Mouse (Mus musculus) small intestine, adult 2 months (tissue): Measurements from ENCODE around the gene Klhl10. TPM values are rescaled to one million over a fixed set of nuclear protein-coding genes. Genes with fewer than 3 reads are reported as not detected.

Experiments used
- H3K27ac ChIP-seq: fragments of 200-500 bp; 2 replicates; pipeline ENCODE4 v1.5.1; 2012; ENCODE audit warnings: low read depth, low read length, control low read depth, inconsistent platforms; ENCODE audit not compliant: insufficient read depth
- H3K27me3 ChIP-seq: fragments of 200-500 bp; 2 replicates; pipeline ENCODE4 v1.6.1; 2012; ENCODE audit warnings: mild to moderate bottlenecking, moderate library complexity, low read length, inconsistent platforms; ENCODE audit not compliant: control insufficient read depth, insufficient read depth
- H3K36me3 ChIP-seq: fragments of 200-500 bp; 2 replicates; pipeline ENCODE4 v1.6.1; 2012; ENCODE audit warnings: mild to moderate bottlenecking, low read length, control low read depth, inconsistent platforms; ENCODE audit not compliant: control insufficient read depth, insufficient read depth
- H3K4me1 ChIP-seq: fragments of 200-500 bp; 2 replicates; pipeline ENCODE4 v1.6.1; 2012; ENCODE audit warnings: low read length, inconsistent platforms, mixed read lengths; ENCODE audit not compliant: control insufficient read depth, insufficient read depth, insufficient read length
- H3K4me3 ChIP-seq: fragments of 200-500 bp; 2 replicates; pipeline ENCODE4 v1.5.1; 2012; ENCODE audit warnings: low read depth, mild to moderate bottlenecking, control low read depth, inconsistent platforms, low read length, moderate library complexity
- CTCF ChIP-seq: fragments of 200-500 bp; IDR thresholded peaks from 2 replicates; pipeline ENCODE4 v1.5.1; 2012; ENCODE audit warnings: low read depth, mild to moderate bottlenecking, control low read depth, inconsistent platforms, low read length, moderate library complexity, mixed read lengths; ENCODE audit not compliant: insufficient replicate concordance, insufficient read length; ENCODE audit errors: extremely low read depth
- POLR2A ChIP-seq: fragments of 200-500 bp; IDR thresholded peaks from 2 replicates; pipeline ENCODE4 v1.6.1; 2012; ENCODE audit warnings: low read depth, mild to moderate bottlenecking, control low read depth, inconsistent platforms, low read length, moderate library complexity
- WGBS: fragments of 180-500 bp; shearing (Covaris S2); methylation state at CpG from one replicate; pipeline ENCODE4 v1.1.7; 2018; 5-methylcytosine and 5-hydroxymethylcytosine counted together
- polyA plus RNA-seq: library from polyadenylated mRNA; depleted of rRNA; stranded (reverse); fragments of >200 nt; gene quantifications from 2 replicates; pipeline ENCODE4 v1.2.3, GENCODE M21; 2012

Gene Klhl10
- polyA plus RNA-seq, 1 experiment = not detected

GRCm38 (mm10) chr11:100437901-100438300, 3.8 kb upstream of the Klhl10 start:
- Histone ChIP-seq H3K4me3 (no peak overlapping the region), H3K27ac (no peak overlapping the region), H3K36me3 (no peaks in the 10 kb centered on the region), H3K27me3 (no peaks in the 10 kb centered on the region), H3K4me1 (peaks cover 4% of the 10 kb centered on the region; the same call in 1 of the 2 replicates)
- no peak for TF ChIP-seq CTCF
- TF ChIP-seq POLR2A = no peak
- 85% methylated on average over 1 of the region's 1 CpGs for WGBS

GRCm38 (mm10) chr11:100440691-100441522, 810 bp upstream of the Klhl10 start:
- Histone ChIP-seq H3K36me3 (no peaks in the 10 kb centered on the region), H3K4me3 (peak overlapping the region; percentile 74), H3K4me1 (peaks cover 4% of the 10 kb centered on the region; the same call in 1 of the 2 replicates), H3K27me3 (no peaks in the 10 kb centered on the region), H3K27ac (no peak overlapping the region)
- TF ChIP-seq POLR2A = peak; percentile 67
- TF ChIP-seq CTCF = no peak
- 2% methylated on average over 51 of the region's 52 CpGs for whole genome bisulfite sequencing

- no peaks in the 10 kb centered on the region for H3K27me3 ChIP-seq
- 86% methylated on average over 6 of the region's 6 CpGs for WGBS
- peaks cover 4% of the 10 kb centered on the region; the same call in 1 of the 2 replicates for H3K4me1 ChIP-seq
- H3K4me3 ChIP-seq = no peak overlapping the region
- TF ChIP-seq CTCF = no peak
- TF ChIP-seq POLR2A = no peak
- no peak overlapping the region for H3K27ac ChIP-seq
- no peaks in the 10 kb centered on the region for H3K36me3 ChIP-seq
Measured at GRCm38 (mm10) chr11:100442625-100443024, 908 bp downstream of the Klhl10 start.

- H3K27ac ChIP-seq = no peak overlapping the region
- TF ChIP-seq CTCF = no peak
- no peak for TF ChIP-seq POLR2A
- peaks cover 10% of the 10 kb centered on the region for H3K36me3 ChIP-seq
- 35% methylated on average over 4 of the region's 4 CpGs for WGBS
- H3K4me3 ChIP-seq = no peak overlapping the region
- H3K4me1 ChIP-seq = no peaks in the 10 kb centered on the region
- no peaks in the 10 kb centered on the region for H3K27me3 ChIP-seq
Measured at GRCm38 (mm10) chr11:100457247-100457646, 15.5 kb downstream of the Klhl10 start.

- Histone ChIP-seq H3K4me1 (no peaks in the 10 kb centered on the region), H3K27ac (no peak overlapping the region), H3K27me3 (no peaks in the 10 kb centered on the region), H3K4me3 (no peak overlapping the region), H3K36me3 (peaks cover 12% of the 10 kb centered on the region)
- 37% methylated on average over 5 of the region's 5 CpGs for WGBS
- TF ChIP-seq POLR2A = no peak
- TF ChIP-seq CTCF = no peak
Measured at GRCm38 (mm10) chr11:100457711-100458110, 16.0 kb downstream of the Klhl10 start.

- H3K36me3 ChIP-seq = peaks cover 18% of the 10 kb centered on the region
- H3K27me3 ChIP-seq = no peaks in the 10 kb centered on the region
- no peak overlapping the region for H3K4me3 ChIP-seq
- H3K4me1 ChIP-seq = no peaks in the 10 kb centered on the region
- no peak for TF ChIP-seq CTCF
- no peak for TF ChIP-seq POLR2A
- 90% methylated on average over 10 of the region's 10 CpGs for WGBS
- no peak overlapping the region for H3K27ac ChIP-seq
Measured at GRCm38 (mm10) chr11:100462699-100463098, 21.0 kb downstream of the Klhl10 start.

GRCm38 (mm10) chr11:100465229-100465792, 23.6 kb downstream of the Klhl10 start:
- Histone ChIP-seq H3K4me3 (no peak overlapping the region), H3K27ac (no peak overlapping the region), H3K4me1 (no peaks in the 10 kb centered on the region), H3K36me3 (peaks cover 18% of the 10 kb centered on the region), H3K27me3 (no peaks in the 10 kb centered on the region)
- WGBS = 86% methylated on average over 1 of the region's 1 CpGs
- TF ChIP-seq CTCF = no peak
- no peak for TF ChIP-seq POLR2A
